Mouse (Mus musculus) ES-E14 (cell line): ENCODE measurements at regions not wholly inside any gene's neighbourhood (a gene's known extent, or its start where the extent isn't known, plus 50 kb on each side); places are given as distances from the start of the nearest gene placed in this dataset.

ENCODE experiments used
- CHD2 ChIP-seq: IDR thresholded peaks from 2 replicates; pipeline ENCODE4 v1.6.1; 2014; ENCODE audit warnings: mild to moderate bottlenecking, low read depth, low read length, inconsistent platforms
- MAFK ChIP-seq: IDR thresholded peaks from 2 replicates; pipeline ENCODE4 v1.6.1; 2014; ENCODE audit warnings: mild to moderate bottlenecking, low read depth, low read length, inconsistent platforms; ENCODE audit not compliant: insufficient read depth
- ZNF384 ChIP-seq: IDR thresholded peaks from 2 replicates; pipeline ENCODE4 v1.6.1; 2012; ENCODE audit warnings: low read depth, low read length, inconsistent platforms

GRCm38 (mm10) chr8:86124655-86125054 lies 283.9 kb downstream of the Phkb start:
- TF ChIP-seq MAFK (no peak), ZNF384 (no peak), CHD2 (no peak)
